Mouse (Mus musculus) liver, embryonic 16.5 days (tissue): ENCODE results near the gene Gne. TPM values are rescaled to one million over a fixed set of nuclear protein-coding genes. Genes with fewer than 3 reads are reported as not detected.
A peak's percentile ranks its signal among the peaks of the same experiment; 100 is the strongest.

ENCODE experiments used
- ATAC-seq: fragments of 200-750 bp; cut with Nextera tagmentation; 2 replicates; pipeline ENCODE4 v1.8.0; 2017; ENCODE audit warnings: low read depth, mild to moderate bottlenecking, moderate number of reproducible peaks, moderate library complexity
- H3K27ac ChIP-seq: fragments of 300-500 bp; sonication (generic); 2 replicates; pipeline ENCODE4 v1.5.1; 2014; ENCODE audit warnings: mild to moderate bottlenecking, low read length
- H3K27me3 ChIP-seq: fragments of 300-500 bp; sonication (generic); 2 replicates; pipeline ENCODE4 v1.6.1; 2014; ENCODE audit warnings: low read depth, low read length, mixed read lengths; ENCODE audit not compliant: control insufficient read depth, insufficient read depth
- H3K36me3 ChIP-seq: fragments of 300-500 bp; sonication (generic); 2 replicates; pipeline ENCODE4 v1.6.1; 2014; ENCODE audit warnings: mild to moderate bottlenecking; ENCODE audit not compliant: control insufficient read depth, insufficient read depth
- H3K4me1 ChIP-seq: fragments of 300-500 bp; sonication (generic); 2 replicates; pipeline ENCODE4 v1.6.1; 2014; ENCODE audit warnings: low read depth, low read length, mixed read lengths; ENCODE audit not compliant: control insufficient read depth
- H3K4me2 ChIP-seq: fragments of 300-500 bp; sonication (generic); 2 replicates; pipeline ENCODE4 v1.6.1; 2014; ENCODE audit warnings: low read depth, low read length, mixed read lengths
- H3K4me3 ChIP-seq: fragments of 300-500 bp; sonication (generic); 2 replicates; pipeline ENCODE4 v1.5.1; 2014; ENCODE audit warnings: low read depth, mild to moderate bottlenecking, low read length
- H3K9ac ChIP-seq: fragments of 300-500 bp; sonication (generic); 2 replicates; pipeline ENCODE4 v1.6.1; 2014; ENCODE audit warnings: low read depth, low read length
- H3K9me3 ChIP-seq: fragments of 300-500 bp; sonication (generic); replicated peaks from 2 replicates; pipeline ENCODE4 v1.6.1; 2016; ENCODE audit warnings: low read length; ENCODE audit not compliant: control insufficient read depth
- WGBS: fragments of 180-500 bp; shearing (Covaris S2); extraction: QIAGEN DNeasy Blood & Tissue Kit; methylation state at CpG from one replicate; pipeline ENCODE4 v1.1.7; 2014; ENCODE audit not compliant: insufficient replicate concordance; 5-methylcytosine and 5-hydroxymethylcytosine counted together
- polyA plus RNA-seq: library from polyadenylated mRNA; unstranded; fragments of >200 nt; fragmentation: Nextera tagmentation; extraction: Ambion mirVana; gene quantifications from 2 replicates; pipeline ENCODE4 v1.2.1, GENCODE M21; 2015

Gne gene
- polyA plus RNA-seq, 1 experiment from 2014 or later = 36.2 TPM

GRCm38 (mm10) chr4:44010176-44010575 lies 73.8 kb downstream of the Gne start:
- H3K9me3 ChIP-seq = no peaks in the 10 kb centered on the region
- H3K9ac ChIP-seq = no peak overlapping the region
- 79% methylated on average over 1 of the region's 1 CpGs for WGBS
- no peaks in the 10 kb centered on the region for H3K27me3 ChIP-seq
- H3K27ac ChIP-seq = no peak overlapping the region
- no peak overlapping the region for H3K4me3 ChIP-seq
- H3K4me1 ChIP-seq = peaks cover 26% of the 10 kb centered on the region
- H3K36me3 ChIP-seq = no peaks in the 10 kb centered on the region
- no peak for ATAC-seq
- H3K4me2 ChIP-seq = no peak overlapping the region

GRCm38 (mm10) chr4:44004623-44005409 lies 79.2 kb downstream of the Gne start:
- H3K36me3 ChIP-seq = no peaks in the 10 kb centered on the region
- peak overlapping the region; percentile 66 for H3K4me3 ChIP-seq
- H3K4me1 ChIP-seq = peaks cover 10% of the 10 kb centered on the region
- peak; percentile 44 for ATAC-seq
- H3K9me3 ChIP-seq = no peaks in the 10 kb centered on the region
- H3K4me2 ChIP-seq = peak overlapping the region; percentile 80
- peak overlapping the region; percentile 96 for H3K27ac ChIP-seq
- H3K9ac ChIP-seq = peak overlapping the region; percentile 70
- no peaks in the 10 kb centered on the region for H3K27me3 ChIP-seq
- WGBS = 51% methylated on average over 3 of the region's 3 CpGs

- no peaks in the 10 kb centered on the region for H3K36me3 ChIP-seq
- H3K9ac ChIP-seq = peak within 1 kb of the TSS; percentile 70
- H3K4me3 ChIP-seq = peak within 1 kb of the TSS; percentile 66
- H3K4me1 ChIP-seq = peaks cover 10% of the 10 kb centered on the region
- H3K27me3 ChIP-seq = no peaks in the 10 kb centered on the region
- peak within 1 kb of the TSS; percentile 80 for H3K4me2 ChIP-seq
- H3K27ac ChIP-seq = peak within 1 kb of the TSS; percentile 96
- peak; percentile 95 for ATAC-seq
- no peaks in the 10 kb centered on the region for H3K9me3 ChIP-seq
- WGBS = 31% methylated on average over 5 of the region's 5 CpGs
These were observed 79.9 kb downstream of the Gne start, which contains the start of gene Clta for GRCm38 (mm10) chr4:44004126-44004525. Gene Clta, plus strand, starts transcription at chr4:44004452.

GRCm38 (mm10) chr4:44003622-44004021 lies 80.4 kb downstream of the Gne start:
- Histone ChIP-seq H3K27ac (peak overlapping the region; percentile 96), H3K27me3 (no peaks in the 10 kb centered on the region), H3K4me1 (peaks cover 10% of the 10 kb centered on the region), H3K4me3 (peak overlapping the region; percentile 66), H3K9me3 (no peaks in the 10 kb centered on the region), H3K4me2 (peak overlapping the region; percentile 80), H3K9ac (peak overlapping the region; percentile 53), H3K36me3 (no peaks in the 10 kb centered on the region)
- 31% methylated on average over 6 of the region's 6 CpGs for WGBS
- ATAC-seq = peak; percentile 82

GRCm38 (mm10) chr4:43994342-43994741 lies 89.6 kb downstream of the Gne start:
- Histone ChIP-seq H3K9ac (no peak overlapping the region), H3K9me3 (no peaks in the 10 kb centered on the region), H3K36me3 (no peaks in the 10 kb centered on the region), H3K4me3 (no peak overlapping the region), H3K27ac (no peak overlapping the region), H3K4me1 (no peaks in the 10 kb centered on the region), H3K4me2 (no peak overlapping the region), H3K27me3 (no peaks in the 10 kb centered on the region)
- ATAC-seq = no peak
- 60% methylated on average over 2 of the region's 2 CpGs for WGBS

GRCm38 (mm10) chr4:43993072-43993471 lies 90.9 kb downstream of the Gne start:
- Histone ChIP-seq H3K4me3 (no peak overlapping the region), H3K4me2 (no peak overlapping the region), H3K4me1 (no peaks in the 10 kb centered on the region), H3K27me3 (no peaks in the 10 kb centered on the region), H3K9ac (no peak overlapping the region), H3K27ac (no peak overlapping the region), H3K36me3 (no peaks in the 10 kb centered on the region), H3K9me3 (no peaks in the 10 kb centered on the region)
- no peak for ATAC-seq
- WGBS = 82% methylated on average over 11 of the region's 11 CpGs

GRCm38 (mm10) chr4:43988976-43989375 lies 95.0 kb downstream of the Gne start:
- no peaks in the 10 kb centered on the region for H3K9me3 ChIP-seq
- no peaks in the 10 kb centered on the region for H3K4me1 ChIP-seq
- no peaks in the 10 kb centered on the region for H3K36me3 ChIP-seq
- H3K27ac ChIP-seq = no peak overlapping the region
- H3K4me3 ChIP-seq = no peak overlapping the region
- 71% methylated on average over 3 of the region's 3 CpGs for WGBS
- H3K27me3 ChIP-seq = no peaks in the 10 kb centered on the region
- ATAC-seq = no peak
- no peak overlapping the region for H3K9ac ChIP-seq
- H3K4me2 ChIP-seq = no peak overlapping the region

GRCm38 (mm10) chr4:43984326-43984725 lies 99.7 kb downstream of the Gne start:
- ATAC-seq = no peak
- H3K9ac ChIP-seq = no peak overlapping the region
- H3K27me3 ChIP-seq = no peaks in the 10 kb centered on the region
- H3K4me3 ChIP-seq = no peak overlapping the region
- no peaks in the 10 kb centered on the region for H3K36me3 ChIP-seq
- H3K4me2 ChIP-seq = no peak overlapping the region
- no peak overlapping the region for H3K27ac ChIP-seq
- H3K9me3 ChIP-seq = no peaks in the 10 kb centered on the region
- H3K4me1 ChIP-seq = peaks cover 14% of the 10 kb centered on the region
- 79% methylated on average over 19 of the region's 19 CpGs for WGBS
